Mouse (Mus musculus): ENCODE results near the gene Olfr1082.
"Not testable (repeated sequence)": the region's sequence is repeated elsewhere in the genome, so short reads cannot be mapped to it uniquely, and the experiment has no call there.

The Olfr1082 gene

DNA sequence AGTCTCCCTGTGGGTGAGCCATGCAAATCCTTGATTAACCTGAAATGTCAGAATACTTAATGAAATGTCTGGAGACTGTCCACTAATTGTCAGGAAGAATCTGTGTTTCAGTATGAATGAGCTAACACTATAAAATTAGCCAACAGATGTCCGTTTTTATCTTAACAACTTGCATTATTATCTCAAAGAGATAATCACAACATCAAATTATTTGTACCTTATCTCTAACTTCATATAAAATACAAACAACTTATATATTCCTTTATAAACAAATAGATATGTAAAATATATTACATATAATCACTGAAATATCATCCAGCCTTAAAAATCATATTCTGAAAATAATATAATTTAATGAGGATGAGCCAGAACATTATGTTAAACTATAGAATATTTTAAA, at the start of gene Olfr1082:
Gene Olfr1082, minus strand, starts transcription at position 101 of the 400 bp plus-strand sequence.
- not testable (repeated sequence) for DNase-seq

DNA sequence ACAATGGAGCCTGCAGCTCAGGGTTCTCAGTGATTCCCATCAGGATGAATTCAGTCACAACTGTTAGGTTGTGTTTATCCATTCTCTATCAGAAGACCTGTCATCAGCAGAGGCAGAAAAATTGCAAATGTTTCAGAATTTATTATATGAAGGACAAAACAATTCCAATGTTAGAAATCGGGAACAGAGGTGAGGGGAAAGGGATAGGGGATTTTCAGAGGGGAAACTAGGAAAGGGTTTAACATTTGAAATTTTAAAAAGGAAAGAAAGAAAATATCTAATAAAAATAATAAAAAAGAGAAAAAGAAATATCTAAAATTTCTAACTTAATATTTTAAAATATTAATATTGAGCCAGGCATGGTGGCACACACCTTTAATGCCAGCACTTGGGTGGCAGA, 40.9 kb upstream of the Olfr1082 start, which contains the start of gene Olfr1084:
Gene Olfr1084, minus strand, starts transcription at position 101 of the 400 bp plus-strand sequence.
- DNase-seq = not testable (repeated sequence)

DNA sequence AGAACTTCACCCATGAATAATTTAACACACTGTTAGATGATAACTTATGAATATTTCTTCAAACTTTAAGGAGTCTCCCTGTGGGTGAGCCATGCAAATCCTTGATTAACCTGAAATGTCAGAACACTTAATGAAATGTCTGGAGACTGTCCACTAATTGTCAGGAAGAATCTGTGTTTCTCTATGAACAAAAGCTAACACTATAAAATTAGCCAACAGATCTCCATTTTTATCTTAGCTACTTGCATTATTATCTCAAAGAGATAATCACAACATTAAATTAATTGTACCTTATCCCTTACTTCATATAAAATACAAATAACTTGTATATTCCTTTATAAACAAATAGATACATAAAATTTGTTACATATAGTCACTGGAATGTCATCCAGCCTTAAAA, 40.6 kb downstream of the Olfr1082 start, which contains the start of gene Olfr1080:
Gene Olfr1080, minus strand, starts transcription at position 101 of the 400 bp plus-strand sequence.
- DNase-seq = not testable (repeated sequence)

Measured in kidney, adult 18-20 months (tissue).